Mouse (Mus musculus) bone marrow macrophage, adult 2 months (primary cell): ENCODE measurements around the gene Sdk2.

ENCODE experiments used
- CTCF ChIP-seq: IDR thresholded peaks from 2 replicates; pipeline ENCODE4 v1.5.1; 2012; ENCODE audit warnings: low read depth, mild to moderate bottlenecking, low read length, moderate library complexity
- POLR2A ChIP-seq: IDR thresholded peaks from 2 replicates; pipeline ENCODE4 v1.6.1; 2012; ENCODE audit warnings: mild to moderate bottlenecking, low read depth, low read length, borderline replicate concordance

DNA sequence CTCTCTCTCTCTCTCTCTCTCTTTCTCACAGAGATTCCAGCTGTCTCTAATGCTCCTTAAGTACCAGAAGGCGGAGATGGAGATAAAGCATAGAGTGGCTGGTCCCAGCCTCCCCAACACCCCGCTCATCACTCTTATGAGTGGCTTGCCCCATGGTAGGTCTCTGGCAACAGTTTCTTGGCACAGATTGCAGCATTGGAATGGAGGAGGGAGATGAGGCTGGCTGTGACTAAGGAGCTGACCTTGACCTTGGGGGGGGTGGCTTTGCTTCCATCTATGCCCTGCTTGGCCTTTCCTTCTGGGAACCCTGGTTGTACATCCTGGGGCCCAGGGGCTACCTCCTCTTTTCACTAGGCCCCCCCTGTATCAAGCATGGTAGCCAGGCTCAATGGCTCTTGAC lies 41.8 kb downstream of the Sdk2 start:
- TF ChIP-seq POLR2A (no peak), CTCF (no peak)
